Mouse (Mus musculus): Measurements from ENCODE around the gene Tenm2. TPM values are rescaled to one million over a fixed set of nuclear protein-coding genes. Genes with fewer than 3 reads are reported as not detected.

The Tenm2 gene
- polyA plus RNA-seq, 1 experiment from 2014 or later, result 2.8 TPM

DNA sequence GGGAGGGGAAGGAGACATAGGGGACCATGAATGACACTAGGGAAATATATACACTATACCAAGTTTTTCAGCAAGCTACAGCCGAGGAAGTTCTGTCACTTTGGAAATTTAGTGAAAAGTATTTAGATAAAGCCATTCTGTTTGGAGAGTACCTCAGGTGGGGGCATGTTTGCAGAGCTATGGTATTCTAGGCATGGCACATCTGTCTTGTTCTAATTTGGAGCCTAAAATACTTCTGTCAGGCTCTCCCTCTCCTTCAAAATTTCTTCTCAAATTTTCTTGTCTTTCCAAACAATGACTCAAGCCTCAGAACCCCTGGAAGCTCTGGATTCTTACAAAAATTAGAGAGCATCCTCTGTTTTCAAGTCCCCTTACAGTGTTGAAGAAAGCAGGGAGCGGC lies 13.0 kb downstream of the Tenm2 start:
- Histone ChIP-seq H3K9ac (replicated peaks; ENCODE audit: low read depth, low read length) (no peak overlapping the region), H3K27ac (ENCODE audit: low read length) (no peak overlapping the region), H3K4me2 (replicated peaks; ENCODE audit: low read depth, low read length) (no peak overlapping the region), H3K4me1 (ENCODE audit: control insufficient read depth, insufficient read depth, low read length) (no peaks in the 10 kb centered on the region), H3K36me3 (ENCODE audit: control insufficient read depth, insufficient read depth, low read length) (no peaks in the 10 kb centered on the region), H3K9me3 (ENCODE audit: control insufficient read depth, low read depth, low read length) (no peaks in the 10 kb centered on the region), H3K4me3 (ENCODE audit: low read depth, low read length) (no peak overlapping the region), H3K27me3 (ENCODE audit: control insufficient read depth, insufficient read depth, low read length) (no peaks in the 10 kb centered on the region)
- 62% methylated on average over 2 of the region's 2 CpGs for WGBS
- ATAC-seq (ENCODE audit: insufficient number of reproducible peaks, insufficient read depth, low FRiP score, low read depth), result no peak

DNA sequence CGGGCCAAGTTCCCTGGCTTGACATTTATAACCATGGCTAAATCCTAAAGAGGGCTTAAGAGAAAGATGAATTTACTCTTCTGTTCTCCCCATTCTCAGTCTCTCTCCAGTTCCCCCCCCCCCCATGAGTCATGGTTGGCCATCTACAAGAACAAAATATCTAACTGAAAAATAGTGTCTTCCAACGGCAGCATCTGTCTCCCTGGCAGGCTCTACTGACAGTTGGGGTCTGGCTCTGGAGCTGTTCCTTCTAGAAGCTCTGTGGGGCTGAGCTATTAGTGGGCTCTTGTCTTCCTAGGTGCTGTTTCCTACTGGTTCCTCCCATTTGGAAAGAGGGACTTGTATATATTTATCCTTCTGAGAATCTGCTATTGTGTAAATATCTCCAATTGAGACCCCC lies 13.7 kb downstream of the Tenm2 start:
- H3K9ac ChIP-seq (replicated peaks; ENCODE audit: low read depth, low read length), result no peak overlapping the region
- WGBS, result 59% methylated on average over 2 of the region's 2 CpGs
- no peak overlapping the region for H3K4me3 ChIP-seq (ENCODE audit: low read depth, low read length)
- H3K27me3 ChIP-seq (ENCODE audit: control insufficient read depth, insufficient read depth, low read length), result no peaks in the 10 kb centered on the region
- no peaks in the 10 kb centered on the region for H3K9me3 ChIP-seq (ENCODE audit: control insufficient read depth, low read depth, low read length)
- ATAC-seq (ENCODE audit: insufficient number of reproducible peaks, insufficient read depth, low FRiP score, low read depth), result no peak
- no peak overlapping the region for H3K27ac ChIP-seq (ENCODE audit: low read length)
- no peak overlapping the region for H3K4me2 ChIP-seq (replicated peaks; ENCODE audit: low read depth, low read length)
- no peaks in the 10 kb centered on the region for H3K36me3 ChIP-seq (ENCODE audit: control insufficient read depth, insufficient read depth, low read length)
- no peaks in the 10 kb centered on the region for H3K4me1 ChIP-seq (ENCODE audit: control insufficient read depth, insufficient read depth, low read length)

DNA sequence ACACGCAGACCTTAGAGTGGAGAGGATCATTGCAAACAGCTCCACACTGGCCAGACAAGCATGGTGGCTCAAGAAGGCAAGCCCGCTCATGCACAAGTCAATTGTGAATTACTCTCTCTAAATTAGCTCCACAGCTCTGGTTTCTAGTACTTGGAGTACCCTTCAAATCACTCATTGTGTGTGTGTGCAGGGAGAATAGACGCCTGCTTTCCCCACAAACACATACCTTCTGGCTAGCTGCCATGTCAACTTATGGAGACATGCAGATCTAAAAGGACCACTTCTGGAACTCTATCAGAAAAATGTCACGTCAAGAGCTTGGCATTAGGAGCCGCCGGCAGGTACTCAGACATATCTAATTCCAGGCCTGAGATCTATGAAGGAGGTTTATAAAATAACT lies 14.8 kb downstream of the Tenm2 start:
- 84% methylated on average over 6 of the region's 6 CpGs for WGBS
- ATAC-seq (ENCODE audit: insufficient number of reproducible peaks, insufficient read depth, low FRiP score, low read depth), result no peak
- H3K27me3 ChIP-seq (ENCODE audit: control insufficient read depth, insufficient read depth, low read length), result no peaks in the 10 kb centered on the region
- H3K36me3 ChIP-seq (ENCODE audit: control insufficient read depth, insufficient read depth, low read length), result no peaks in the 10 kb centered on the region
- no peaks in the 10 kb centered on the region for H3K4me1 ChIP-seq (ENCODE audit: control insufficient read depth, insufficient read depth, low read length)
- H3K4me2 ChIP-seq (replicated peaks; ENCODE audit: low read depth, low read length), result no peak overlapping the region
- H3K9me3 ChIP-seq (ENCODE audit: control insufficient read depth, low read depth, low read length), result no peaks in the 10 kb centered on the region
- no peak overlapping the region for H3K27ac ChIP-seq (ENCODE audit: low read length)
- H3K9ac ChIP-seq (replicated peaks; ENCODE audit: low read depth, low read length), result no peak overlapping the region
- H3K4me3 ChIP-seq (ENCODE audit: low read depth, low read length), result no peak overlapping the region

GRCm38 (mm10) chr11:37186132-37186531 lies 49.6 kb downstream of the Tenm2 start:
- ATAC-seq (ENCODE audit: insufficient number of reproducible peaks, insufficient read depth, low FRiP score, low read depth), result no peak
- Histone ChIP-seq H3K27me3 (ENCODE audit: control insufficient read depth, insufficient read depth, low read length) (no peaks in the 10 kb centered on the region), H3K27ac (ENCODE audit: low read length) (no peak overlapping the region), H3K9ac (replicated peaks; ENCODE audit: low read depth, low read length) (no peak overlapping the region), H3K36me3 (ENCODE audit: control insufficient read depth, insufficient read depth, low read length) (no peaks in the 10 kb centered on the region), H3K4me2 (replicated peaks; ENCODE audit: low read depth, low read length) (no peak overlapping the region), H3K4me3 (ENCODE audit: low read depth, low read length) (no peak overlapping the region), H3K9me3 (ENCODE audit: control insufficient read depth, low read depth, low read length) (no peaks in the 10 kb centered on the region), H3K4me1 (ENCODE audit: control insufficient read depth, insufficient read depth, low read length) (no peaks in the 10 kb centered on the region)
- 5% methylated on average over 3 of the region's 3 CpGs for WGBS

DNA sequence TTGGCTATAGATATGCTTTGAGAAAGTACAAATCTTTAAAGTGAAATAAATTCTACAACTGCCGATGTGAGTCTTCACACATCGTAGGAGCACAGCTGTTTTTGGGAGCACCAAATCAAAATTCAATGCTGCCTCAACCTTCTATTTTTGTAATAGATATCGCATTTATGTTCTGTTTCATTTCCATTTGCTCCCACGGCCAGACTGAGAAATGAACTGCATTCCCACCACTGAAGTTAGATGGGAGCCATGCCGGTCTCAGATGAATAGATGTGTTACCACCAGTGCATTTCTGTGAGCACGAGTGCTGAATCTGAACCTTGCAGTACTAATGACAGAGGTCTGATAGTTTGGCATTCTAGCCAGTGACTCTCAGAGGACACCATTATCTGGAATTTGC lies 58.3 kb downstream of the Tenm2 start:
- Histone ChIP-seq H3K4me3 (ENCODE audit: low read depth, low read length) (no peak overlapping the region), H3K27ac (ENCODE audit: low read length) (no peak overlapping the region), H3K9ac (replicated peaks; ENCODE audit: low read depth, low read length) (no peak overlapping the region), H3K4me2 (replicated peaks; ENCODE audit: low read depth, low read length) (no peak overlapping the region), H3K4me1 (ENCODE audit: control insufficient read depth, insufficient read depth, low read length) (no peaks in the 10 kb centered on the region), H3K27me3 (ENCODE audit: control insufficient read depth, insufficient read depth, low read length) (no peaks in the 10 kb centered on the region), H3K9me3 (ENCODE audit: control insufficient read depth, low read depth, low read length) (no peaks in the 10 kb centered on the region), H3K36me3 (ENCODE audit: control insufficient read depth, insufficient read depth, low read length) (no peaks in the 10 kb centered on the region)
- WGBS, result 84% methylated on average over 6 of the region's 6 CpGs
- no peak for ATAC-seq (ENCODE audit: insufficient number of reproducible peaks, insufficient read depth, low FRiP score, low read depth)

DNA sequence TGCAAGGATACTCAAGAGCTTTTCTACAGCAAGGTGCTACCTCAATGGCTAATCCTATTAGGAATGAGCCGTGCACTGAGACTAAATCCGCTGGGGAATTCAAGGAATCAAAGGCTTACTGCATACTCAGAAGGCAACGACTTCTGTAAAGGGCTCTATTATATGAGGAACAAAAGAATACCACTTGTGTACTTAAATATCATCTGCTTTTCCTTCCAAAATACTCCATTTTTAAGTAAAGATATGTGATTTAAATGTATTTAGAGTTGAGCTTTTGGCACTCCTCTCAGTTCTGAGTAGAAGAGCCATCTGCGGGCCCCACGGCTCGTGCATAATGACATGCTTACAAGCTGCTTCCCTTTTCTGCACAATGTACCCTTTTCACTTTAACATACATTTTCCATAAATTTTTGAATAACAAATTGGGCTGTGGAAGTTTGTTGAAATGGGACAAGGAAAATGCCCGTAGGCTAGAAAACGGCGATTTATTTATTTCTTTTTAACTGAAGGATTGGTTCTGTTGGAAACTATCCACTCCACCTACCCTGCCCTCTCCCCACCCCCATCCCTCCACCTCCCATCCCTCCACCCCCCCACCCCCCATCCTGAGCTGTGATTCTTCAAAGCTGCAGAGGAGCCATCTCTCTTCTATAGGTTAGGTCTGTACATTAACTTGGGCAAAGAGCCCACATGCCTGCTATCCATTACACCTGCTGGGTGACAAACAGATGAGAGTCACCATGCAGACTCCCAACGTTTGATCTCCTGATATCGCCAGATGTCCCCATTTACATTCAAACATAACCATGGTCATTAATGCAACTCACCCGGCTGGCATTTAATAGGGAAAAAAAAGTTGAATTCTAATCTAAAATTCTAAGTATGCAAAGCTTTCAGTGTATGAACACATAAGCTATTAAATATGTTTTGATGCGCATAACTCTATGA lies 81.6 kb downstream of the Tenm2 start:
- 58% methylated on average over 13 of the region's 13 CpGs for WGBS
- no peak overlapping the region for H3K9ac ChIP-seq (replicated peaks; ENCODE audit: low read depth, low read length)
- no peak overlapping the region for H3K27ac ChIP-seq (ENCODE audit: low read length)
- no peaks in the 10 kb centered on the region for H3K36me3 ChIP-seq (ENCODE audit: control insufficient read depth, insufficient read depth, low read length)
- no peaks in the 10 kb centered on the region for H3K4me1 ChIP-seq (ENCODE audit: control insufficient read depth, insufficient read depth, low read length)
- H3K4me3 ChIP-seq (ENCODE audit: low read depth, low read length), result no peak overlapping the region
- no peaks in the 10 kb centered on the region for H3K27me3 ChIP-seq (ENCODE audit: control insufficient read depth, insufficient read depth, low read length)
- no peak overlapping the region for H3K4me2 ChIP-seq (replicated peaks; ENCODE audit: low read depth, low read length)
- no peaks in the 10 kb centered on the region for H3K9me3 ChIP-seq (ENCODE audit: control insufficient read depth, low read depth, low read length)
- no peak for ATAC-seq (ENCODE audit: insufficient number of reproducible peaks, insufficient read depth, low FRiP score, low read depth)

DNA sequence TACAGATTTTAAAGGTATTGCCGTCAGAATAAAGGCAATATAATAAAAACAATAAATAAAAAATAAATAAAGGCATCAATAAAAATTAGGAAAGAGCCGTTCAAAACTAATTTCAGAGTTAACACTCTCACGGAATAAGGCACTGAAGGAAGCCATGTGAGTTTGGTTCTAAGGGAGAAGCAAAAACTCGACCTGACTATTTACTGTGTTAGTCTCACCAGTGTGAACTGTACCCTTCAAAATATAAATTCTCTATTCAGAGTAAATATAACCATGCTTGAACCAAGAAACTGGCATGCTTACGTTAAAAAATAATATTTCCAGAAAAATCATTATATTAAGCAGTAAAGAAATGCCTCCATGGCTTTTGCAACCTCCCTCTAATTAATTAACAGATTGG lies 82.4 kb downstream of the Tenm2 start:
- Histone ChIP-seq H3K4me3 (ENCODE audit: low read depth, low read length) (no peak overlapping the region), H3K4me2 (replicated peaks; ENCODE audit: low read depth, low read length) (no peak overlapping the region), H3K4me1 (ENCODE audit: control insufficient read depth, insufficient read depth, low read length) (no peaks in the 10 kb centered on the region), H3K9me3 (ENCODE audit: control insufficient read depth, low read depth, low read length) (no peaks in the 10 kb centered on the region), H3K27me3 (ENCODE audit: control insufficient read depth, insufficient read depth, low read length) (no peaks in the 10 kb centered on the region), H3K27ac (ENCODE audit: low read length) (no peak overlapping the region), H3K9ac (replicated peaks; ENCODE audit: low read depth, low read length) (no peak overlapping the region), H3K36me3 (ENCODE audit: control insufficient read depth, insufficient read depth, low read length) (no peaks in the 10 kb centered on the region)
- ATAC-seq (ENCODE audit: insufficient number of reproducible peaks, insufficient read depth, low FRiP score, low read depth), result no peak
- WGBS, result 69% methylated on average over 5 of the region's 5 CpGs

GRCm38 (mm10) chr11:37150011-37150410 lies 85.8 kb downstream of the Tenm2 start:
- Histone ChIP-seq H3K4me2 (replicated peaks; ENCODE audit: low read depth, low read length) (no peak overlapping the region), H3K9ac (replicated peaks; ENCODE audit: low read depth, low read length) (no peak overlapping the region), H3K36me3 (ENCODE audit: control insufficient read depth, insufficient read depth, low read length) (no peaks in the 10 kb centered on the region), H3K4me3 (ENCODE audit: low read depth, low read length) (no peak overlapping the region), H3K27me3 (ENCODE audit: control insufficient read depth, insufficient read depth, low read length) (no peaks in the 10 kb centered on the region), H3K27ac (ENCODE audit: low read length) (no peak overlapping the region), H3K4me1 (ENCODE audit: control insufficient read depth, insufficient read depth, low read length) (no peaks in the 10 kb centered on the region), H3K9me3 (ENCODE audit: control insufficient read depth, low read depth, low read length) (no peaks in the 10 kb centered on the region)
- ATAC-seq (ENCODE audit: insufficient number of reproducible peaks, insufficient read depth, low FRiP score, low read depth), result no peak
- WGBS, result 60% methylated on average over 1 of the region's 1 CpGs

GRCm38 (mm10) chr11:37143996-37144395 lies 91.8 kb downstream of the Tenm2 start:
- 72% methylated on average over 6 of the region's 6 CpGs for WGBS

More at GRCm38 (mm10) chr11:37143996-37144395, 91.8 kb downstream of the Tenm2 start:
- H3K4me3 ChIP-seq (ENCODE audit: low read depth, low read length), result no peak overlapping the region
- H3K27me3 ChIP-seq (ENCODE audit: control insufficient read depth, insufficient read depth, low read length), result no peaks in the 10 kb centered on the region
- no peak overlapping the region for H3K9ac ChIP-seq (replicated peaks; ENCODE audit: low read depth, low read length)
- no peak overlapping the region for H3K27ac ChIP-seq (ENCODE audit: low read length)
- no peaks in the 10 kb centered on the region for H3K36me3 ChIP-seq (ENCODE audit: control insufficient read depth, insufficient read depth, low read length)
- no peak overlapping the region for H3K4me2 ChIP-seq (replicated peaks; ENCODE audit: low read depth, low read length)
- no peaks in the 10 kb centered on the region for H3K4me1 ChIP-seq (ENCODE audit: control insufficient read depth, insufficient read depth, low read length)
- no peaks in the 10 kb centered on the region for H3K9me3 ChIP-seq (ENCODE audit: control insufficient read depth, low read depth, low read length)
- no peak for ATAC-seq (ENCODE audit: insufficient number of reproducible peaks, insufficient read depth, low FRiP score, low read depth)

Data from stomach, embryonic 14.5 days (tissue).